Mouse (Mus musculus): ENCODE measurements at regions not wholly inside any gene's neighbourhood (a gene's known extent, or its start where the extent isn't known, plus 50 kb on each side); places are given as distances from the start of the nearest gene placed in this dataset.

GRCm38 (mm10) chr5:129270051-129270472, 173.5 kb downstream of the Adgrd1 start:
- TF ChIP-seq CTCF (IDR thresholded peaks at IDR 0.05; ENCODE audit: extremely low read depth, insufficient read length, insufficient replicate concordance, low read depth, low read length) (no peak), POLR2A (IDR thresholded peaks at IDR 0.05; ENCODE audit: low read depth, low read length) (no peak)
